Mouse (Mus musculus) forebrain, embryonic 13.5 days (tissue): ENCODE measurements at regions not wholly inside any gene's neighbourhood (a gene's known extent, or its start where the extent isn't known, plus 50 kb on each side); places are given as distances from the start of the nearest gene placed in this dataset. TPM values are rescaled to one million over a fixed set of nuclear protein-coding genes. Genes with fewer than 3 reads are reported as not detected.

Experiments used
- ATAC-seq: fragments of 200-750 bp; cut with Nextera tagmentation; 2 replicates; pipeline ENCODE4 v1.8.0; 2017
- H3K27ac ChIP-seq: fragments of 300-500 bp; sonication (generic); 2 replicates; pipeline ENCODE4 v1.5.1; 2015; ENCODE audit warnings: inconsistent platforms, mild to moderate bottlenecking, moderate library complexity
- H3K27me3 ChIP-seq: fragments of 300-500 bp; sonication (generic); 2 replicates; pipeline ENCODE4 v1.6.1; 2015; ENCODE audit warnings: mild to moderate bottlenecking, inconsistent platforms
- H3K36me3 ChIP-seq: fragments of 300-500 bp; sonication (generic); 2 replicates; pipeline ENCODE4 v1.6.1; 2015; ENCODE audit warnings: mild to moderate bottlenecking, inconsistent platforms; ENCODE audit not compliant: poor library complexity, severe bottlenecking
- H3K4me1 ChIP-seq: fragments of 300-500 bp; sonication (generic); 2 replicates; pipeline ENCODE4 v1.6.1; 2015; ENCODE audit warnings: inconsistent platforms
- H3K4me2 ChIP-seq: fragments of 300-500 bp; sonication (generic); 2 replicates; pipeline ENCODE4 v1.6.1; 2015; ENCODE audit warnings: inconsistent platforms, mild to moderate bottlenecking, moderate library complexity
- H3K4me3 ChIP-seq: fragments of 300-500 bp; sonication (generic); 2 replicates; pipeline ENCODE4 v1.5.1; 2015; ENCODE audit warnings: mild to moderate bottlenecking, inconsistent platforms
- H3K9ac ChIP-seq: fragments of 300-500 bp; sonication (generic); 2 replicates; pipeline ENCODE4 v1.6.1; 2015; ENCODE audit warnings: mild to moderate bottlenecking, inconsistent platforms
- H3K9me3 ChIP-seq: fragments of 300-500 bp; sonication (generic); replicated peaks from 2 replicates; pipeline ENCODE4 v1.6.1; 2016; ENCODE audit warnings: inconsistent platforms
- WGBS: fragments of 180-500 bp; shearing (Covaris S2); methylation state at CpG from one replicate; pipeline ENCODE4 v1.1.7; 2015; 5-methylcytosine and 5-hydroxymethylcytosine counted together
- microRNA-seq: library from miRNA; unstranded; fragments of <30 nt; microRNA quantifications from one replicate; pipeline ENCODE4, GENCODE M21; 2016

DNA sequence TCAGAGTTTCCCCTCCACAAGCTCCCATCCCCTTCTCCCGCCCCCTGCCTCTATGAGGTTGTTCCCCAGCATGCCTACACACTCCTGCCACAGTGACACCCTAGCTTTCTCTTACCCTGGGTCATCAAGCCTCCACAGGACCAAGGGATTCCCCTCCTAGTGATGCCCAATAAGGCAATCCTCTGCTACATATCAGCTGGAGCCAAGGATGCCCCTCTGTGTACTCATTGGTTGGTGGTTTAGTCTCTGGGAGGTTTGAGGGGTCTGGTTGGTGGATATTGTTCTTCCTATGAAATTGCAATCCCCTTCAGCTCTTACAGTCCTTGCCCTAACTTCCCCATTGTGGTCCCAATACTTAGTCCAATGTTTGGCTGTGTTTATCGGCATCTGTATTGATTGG, 317.4 kb upstream of the Olfr161 start:
- no peaks in the 10 kb centered on the region for H3K4me1 ChIP-seq
- no peak overlapping the region for H3K4me3 ChIP-seq
- no peak overlapping the region for H3K4me2 ChIP-seq
- H3K36me3 ChIP-seq = no peaks in the 10 kb centered on the region
- no peak overlapping the region for H3K9ac ChIP-seq
- 71% methylated on average over 2 of the region's 2 CpGs for WGBS
- H3K27me3 ChIP-seq = no peaks in the 10 kb centered on the region
- H3K27ac ChIP-seq = no peak overlapping the region
- ATAC-seq = no peak
- peaks cover 58% of the 10 kb centered on the region for H3K9me3 ChIP-seq

Small RNAs in the stretch of these regions (microRNA-seq; reads per million reads assigned to microRNA genes)
- not detected for gene Gm23215
